10 mouse cellular contexts compared by ENCODE assay signal in the genomic region with DNA sequence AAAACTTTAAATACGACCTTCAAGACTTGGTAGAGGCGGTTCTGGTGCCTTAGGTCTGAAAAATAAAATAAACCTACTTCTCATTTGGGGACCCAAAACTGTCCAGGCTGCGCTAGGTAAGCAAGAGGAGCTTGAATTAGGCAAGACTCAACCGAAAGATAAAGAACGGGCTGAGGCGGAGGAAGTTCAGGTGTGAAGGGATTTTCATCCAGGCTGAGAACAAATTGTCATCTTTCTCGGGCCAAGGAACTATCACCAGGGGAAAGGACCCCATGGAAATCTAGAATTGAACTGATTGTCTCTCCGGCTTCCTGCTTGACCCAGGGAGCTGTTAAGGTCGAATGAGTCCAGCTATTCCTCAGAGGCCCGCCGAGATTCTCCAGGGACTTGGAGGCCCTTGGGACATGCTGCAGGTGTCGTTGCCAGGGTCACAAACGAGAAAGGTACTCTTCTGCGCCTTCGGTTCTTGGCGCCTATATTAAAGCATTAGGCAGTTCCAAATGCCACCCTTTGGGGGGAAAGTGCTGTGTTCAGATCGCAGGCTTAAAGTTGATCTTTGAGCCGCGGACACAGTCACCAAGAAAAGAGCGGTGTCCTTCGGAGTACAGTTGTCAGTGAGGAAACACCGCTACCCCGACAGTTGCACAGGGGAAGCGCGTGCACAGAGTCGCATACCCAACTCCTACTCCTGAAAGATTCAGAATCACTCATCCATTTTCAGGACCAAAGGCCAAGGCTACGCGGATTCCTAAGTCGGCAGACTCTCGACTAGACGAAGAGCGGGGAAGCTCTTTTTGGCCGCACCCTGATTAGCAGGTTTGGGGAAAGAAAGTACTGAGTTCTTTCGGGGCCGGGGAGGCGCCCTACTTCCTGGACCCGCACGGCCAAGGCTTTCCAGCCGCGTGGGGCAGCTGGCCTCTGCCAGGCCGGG. TPM values are rescaled to one million over a fixed set of nuclear protein-coding genes. Genes with fewer than 3 reads are reported as not detected.
DNase-seq lines count a peak whose midpoint lies in the region; ATAC-seq and TF ChIP-seq lines count a peak whose summit lies in the region.
"Had no signal": no experiment of that assay in that cellular context is flagged by ENCODE, and none has a peak within 500 bp of the region (broad histone marks: within the 10 kb centered on the region; RNA-seq: fewer than 3 reads in every experiment).

No protein-coding gene starts in this region.

- TF ChIP-seq CTCF in kidney, adult 2 months (conservative IDR thresholded peaks at IDR 0.05; ENCODE audit: insufficient read depth, insufficient read length, low read depth, low read length): no peak
- TF ChIP-seq CTCF in intestine, postnatal 0 days (IDR thresholded peaks at IDR 0.05; ENCODE audit: low read depth): no peak

- H3K4me1 ChIP-seq in kidney, adult 2 months (ENCODE audit: control insufficient read depth, insufficient read depth, low read length): no peaks in the 10 kb centered on the region; the same call in 1 of the 2 replicates
- H3K4me1 ChIP-seq in embryonic facial prominence, embryonic 11.5 days (ENCODE audit: control insufficient read depth, insufficient read depth, low read length): peaks cover 10% of the 10 kb centered on the region
- H3K4me1 ChIP-seq in intestine, postnatal 0 days (replicated peaks; ENCODE audit: control insufficient read depth, insufficient read depth, low read length): 0 out of 2 replicates have a peak, but pooled peaks cover 6% of the 10 kb centered on the region
- H3K4me1 ChIP-seq in neural tube, embryonic 14.5 days (ENCODE audit: control insufficient read depth, insufficient read depth, low read length): peaks cover 16% of the 10 kb centered on the region

- no peak overlapping the region for H3K4me3 ChIP-seq in kidney, adult 2 months (ENCODE audit: insufficient read depth, low read depth, low read length)
- peak overlapping the region; percentile 30 for H3K4me3 ChIP-seq in embryonic facial prominence, embryonic 11.5 days (ENCODE audit: low read depth, low read length)
- peak overlapping the region; percentile 33 for H3K4me3 ChIP-seq in intestine, postnatal 0 days (ENCODE audit: low read depth, low read length)
- peak overlapping the region; percentile 20; the same call in 1 of the 2 replicates for H3K4me3 ChIP-seq in neural tube, embryonic 14.5 days (ENCODE audit: low read depth, low read length)

- H3K9ac ChIP-seq in embryonic facial prominence, embryonic 11.5 days (replicated peaks; ENCODE audit: low read length): no peak overlapping the region
- no peak overlapping the region for H3K9ac ChIP-seq in intestine, postnatal 0 days (ENCODE audit: low read depth, low read length)
- no peak overlapping the region for H3K9ac ChIP-seq in neural tube, embryonic 14.5 days (replicated peaks; ENCODE audit: low read depth, low read length)

- no peaks in the 10 kb centered on the region for H3K36me3 ChIP-seq in kidney, adult 2 months (ENCODE audit: control insufficient read depth, insufficient read depth, low read length)
- H3K36me3 ChIP-seq in embryonic facial prominence, embryonic 11.5 days (replicated peaks; ENCODE audit: control insufficient read depth, insufficient read depth, low read depth, low read length): no peaks in the 10 kb centered on the region
- no peaks in the 10 kb centered on the region for H3K36me3 ChIP-seq in intestine, postnatal 0 days (ENCODE audit: control insufficient read depth, insufficient read depth)
- no peaks in the 10 kb centered on the region for H3K36me3 ChIP-seq in neural tube, embryonic 14.5 days (ENCODE audit: control insufficient read depth, insufficient read depth, low read length)

- TF ChIP-seq POLR2A in kidney, adult 2 months (IDR thresholded peaks at IDR 0.05; ENCODE audit: low read depth, low read length): no peak

- no peaks in the 10 kb centered on the region for H3K9me3 ChIP-seq in embryonic facial prominence, embryonic 11.5 days (replicated peaks; ENCODE audit: control insufficient read depth, low read length)
- H3K9me3 ChIP-seq in intestine, postnatal 0 days (ENCODE audit: control insufficient read depth): no peaks in the 10 kb centered on the region
- H3K9me3 ChIP-seq in neural tube, embryonic 14.5 days (ENCODE audit: control insufficient read depth, low read length): no peaks in the 10 kb centered on the region

- no peak for ATAC-seq in embryonic facial prominence, embryonic 11.5 days (replicated peaks; ENCODE audit: insufficient number of reproducible peaks, low FRiP score, low TSS enrichment, low read depth)
- ATAC-seq in intestine, postnatal 0 days: no peak
- ATAC-seq in neural tube, embryonic 14.5 days (ENCODE audit: low read depth): no peak
- ATAC-seq: Patski had no signal

- 3% methylated on average over 41 of the region's 41 CpGs for WGBS in kidney, adult 2 months
- 1% methylated on average over 41 of the region's 41 CpGs for WGBS in embryonic facial prominence, embryonic 11.5 days
- WGBS in intestine, postnatal 0 days: 2% methylated on average over 41 of the region's 41 CpGs
- WGBS in neural tube, embryonic 14.5 days: under 1% methylated on average over 41 of the region's 41 CpGs

- DNase-seq in kidney, adult 2 months: peak; percentile 23
- no peak for DNase-seq in kidney, postnatal 10 days
- DNase-seq in embryonic facial prominence, embryonic 11.5 days (ENCODE audit: low spot score): peak; percentile 32
- no peak for DNase-seq in adrenal gland, postnatal 25 days
- no peak for DNase-seq in thymus, adult 18-20 months
- DNase-seq in cerebellum, adult 9-10 months: no peak

- H3K4me2 ChIP-seq in embryonic facial prominence, embryonic 11.5 days (ENCODE audit: low read depth, low read length): peak overlapping the region; percentile 75
- no peak overlapping the region for H3K4me2 ChIP-seq in intestine, postnatal 0 days (replicated peaks; ENCODE audit: low read depth)
- H3K4me2 ChIP-seq in neural tube, embryonic 14.5 days (ENCODE audit: low read depth, low read length): peak overlapping the region; percentile 34; the same call in 1 of the 2 replicates

- H3K27ac ChIP-seq in kidney, adult 2 months (ENCODE audit: insufficient read depth, low read depth, low read length): no peak overlapping the region
- no peak overlapping the region for H3K27ac ChIP-seq in embryonic facial prominence, embryonic 11.5 days (replicated peaks; ENCODE audit: low read depth, low read length)
- no peak overlapping the region for H3K27ac ChIP-seq in intestine, postnatal 0 days (ENCODE audit: low read depth, low read length)
- no peak overlapping the region for H3K27ac ChIP-seq in neural tube, embryonic 14.5 days (ENCODE audit: low read depth, low read length)

- peaks cover 19% of the 10 kb centered on the region for H3K27me3 ChIP-seq in kidney, adult 2 months (replicated peaks; ENCODE audit: control insufficient read depth, insufficient read depth, low read length)
- peaks cover 61% of the 10 kb centered on the region for H3K27me3 ChIP-seq in embryonic facial prominence, embryonic 11.5 days (ENCODE audit: control insufficient read depth, insufficient read depth, low read length)
- peaks cover 86% of the 10 kb centered on the region for H3K27me3 ChIP-seq in intestine, postnatal 0 days (replicated peaks; ENCODE audit: control insufficient read depth, insufficient read depth, low read length)
- peaks cover 56% of the 10 kb centered on the region for H3K27me3 ChIP-seq in neural tube, embryonic 14.5 days (ENCODE audit: control insufficient read depth, insufficient read depth, low read length)

RNA-seq across cellular contexts. Expression of gene Hmx3, which starts 1.2 kb away (rescaled TPM):
- 0.23 and 0.29 TPM in 2 replicates for polyA plus RNA-seq in kidney, adult 2 months (2012; rRNA removed)
- 0.20 TPM in 1 of 2 replicates, not detected in the other for polyA plus RNA-seq in embryonic facial prominence, embryonic 11.5 days (2014; fragmentation: Nextera tagmentation; extraction: Ambion mirVana)
- 0.91 and 1.4 TPM in 2 replicates for polyA plus RNA-seq in intestine, postnatal 0 days (2015; fragmentation: Nextera tagmentation; extraction: Ambion mirVana)
- polyA plus RNA-seq in neural tube, embryonic 14.5 days (2014; fragmentation: Nextera tagmentation; extraction: Ambion mirVana): 0.55 and 0.84 TPM in 2 replicates
- total RNA-seq in adrenal gland, postnatal 25 days (2021): not detected in 2 replicates
- total RNA-seq: liver, adult 2 months had no signal
- polyA plus RNA-seq: liver, adult 2 months had no signal

RNA-seq across cellular contexts. Expression of gene Hmx2, which starts 7.1 kb away (rescaled TPM):
- polyA plus RNA-seq in kidney, adult 2 months (2012; rRNA removed): 8.6 and 8.8 TPM in 2 replicates
- polyA plus RNA-seq in embryonic facial prominence, embryonic 11.5 days (2014; fragmentation: Nextera tagmentation; extraction: Ambion mirVana): 0.21 and 0.36 TPM in 2 replicates
- 0.55 and 0.56 TPM in 2 replicates for polyA plus RNA-seq in intestine, postnatal 0 days (2015; fragmentation: Nextera tagmentation; extraction: Ambion mirVana)
- 0.92 and 1.0 TPM in 2 replicates for polyA plus RNA-seq in neural tube, embryonic 14.5 days (2014; fragmentation: Nextera tagmentation; extraction: Ambion mirVana)
- not detected in 2 replicates for total RNA-seq in adrenal gland, postnatal 25 days (2021)
- total RNA-seq: liver, adult 2 months had no signal
- polyA plus RNA-seq: liver, adult 2 months had no signal

RNA-seq across cellular contexts. Expression of gene Bub3, which starts 18.6 kb away (rescaled TPM):
- 50.4 and 51.2 TPM in 2 replicates for polyA plus RNA-seq in kidney, adult 2 months (2012; rRNA removed)
- 279 and 281 TPM in 2 replicates for polyA plus RNA-seq in embryonic facial prominence, embryonic 11.5 days (2014; fragmentation: Nextera tagmentation; extraction: Ambion mirVana)
- 72.3 and 74.7 TPM in 2 replicates for polyA plus RNA-seq in intestine, postnatal 0 days (2015; fragmentation: Nextera tagmentation; extraction: Ambion mirVana)
- 139 and 143 TPM in 2 replicates for polyA plus RNA-seq in neural tube, embryonic 14.5 days (2014; fragmentation: Nextera tagmentation; extraction: Ambion mirVana)
- total RNA-seq in adrenal gland, postnatal 25 days (2021): 79.0 and 81.7 TPM in 2 replicates

Comparison
In these comparisons a context has a peak if more than half of its experiments do, and no peak if none do; other contexts are left out.
1. DNase-seq: peak in kidney, adult 2 months (single experiment) and embryonic facial prominence, embryonic 11.5 days (single experiment); none in kidney, postnatal 10 days (single experiment), adrenal gland, postnatal 25 days (single experiment), thymus, adult 18-20 months (0 of 2) and cerebellum, adult 9-10 months (single experiment).